Mouse (Mus musculus): ENCODE measurements around the gene Gm2016. TPM values are rescaled to one million over a fixed set of nuclear protein-coding genes. Genes with fewer than 3 reads are reported as not detected.
"Not testable (repeated sequence)": the region's sequence is repeated elsewhere in the genome, so short reads cannot be mapped to it uniquely, and the experiment has no call there.

Gene Gm2016
- not detected for polyA plus RNA-seq (2017; shearing (Covaris generic))

DNA sequence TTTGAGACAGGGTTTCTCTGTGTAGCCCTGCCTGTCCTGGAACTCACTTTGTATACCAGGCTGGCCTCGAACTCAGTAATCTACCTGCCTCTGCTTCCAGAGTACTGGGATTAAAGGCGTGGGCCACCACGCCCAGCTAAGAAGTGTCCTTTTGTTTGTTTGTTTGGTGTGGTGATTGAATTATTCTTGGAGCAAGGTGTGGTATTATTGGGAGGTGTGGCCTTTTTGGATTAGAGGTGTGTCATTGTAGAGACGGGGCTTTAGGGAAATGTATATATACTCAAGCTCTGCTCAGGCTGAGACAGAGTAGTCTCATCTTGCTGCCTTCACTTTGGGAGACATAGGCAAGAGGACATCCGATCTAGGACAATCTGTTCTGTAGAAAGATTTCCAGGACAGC lies at the start of gene Gm2016:
Gene Gm2016, plus strand, starts transcription at position 301 of the 400 bp plus-strand sequence.
- not testable (repeated sequence) for ATAC-seq

DNA sequence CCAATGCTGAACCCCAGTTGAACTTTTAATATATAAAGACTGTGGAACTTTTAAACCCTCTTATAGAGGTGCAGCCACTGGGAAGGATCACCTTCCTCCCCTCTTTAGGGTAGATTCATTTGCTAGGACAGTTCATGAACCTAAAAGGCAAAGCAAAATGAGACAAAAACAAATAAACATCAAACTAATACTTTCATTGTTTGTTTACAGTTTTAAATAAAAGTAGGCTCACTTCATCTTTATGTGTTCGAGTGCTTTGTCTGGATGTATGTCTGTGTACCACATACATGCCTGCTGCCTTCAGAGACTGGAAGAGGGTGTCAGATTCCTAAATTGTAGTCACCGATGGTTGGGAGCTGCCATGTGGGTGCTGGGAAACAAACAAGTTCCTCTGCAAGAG lies 31.6 kb upstream of the Gm2016 start, which contains the start of gene Gm2001:
Gene Gm2001, minus strand, starts transcription at position 101 of the 400 bp plus-strand sequence.
- ATAC-seq: not testable (repeated sequence)

DNA sequence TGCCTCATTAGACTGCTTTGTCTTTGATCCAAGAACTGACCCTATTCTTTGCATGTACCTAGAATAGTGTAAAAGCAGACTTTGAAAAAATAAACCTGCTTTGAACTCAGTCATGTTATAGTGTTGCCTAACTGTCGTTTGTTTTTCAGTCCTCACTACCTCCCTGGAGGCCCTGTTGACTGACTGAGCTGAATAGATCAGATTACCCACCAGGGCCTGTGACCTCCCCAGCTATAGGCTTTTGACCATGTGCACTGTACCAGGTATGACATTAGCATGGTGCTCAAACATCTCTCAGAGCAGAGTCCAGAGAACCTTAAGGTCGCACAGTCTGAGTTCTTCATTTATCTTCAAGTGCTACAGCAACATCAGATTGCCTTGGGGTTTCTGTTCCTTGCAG lies 23.2 kb upstream of the Gm2016 start:
- not testable (repeated sequence) for ATAC-seq

DNA sequence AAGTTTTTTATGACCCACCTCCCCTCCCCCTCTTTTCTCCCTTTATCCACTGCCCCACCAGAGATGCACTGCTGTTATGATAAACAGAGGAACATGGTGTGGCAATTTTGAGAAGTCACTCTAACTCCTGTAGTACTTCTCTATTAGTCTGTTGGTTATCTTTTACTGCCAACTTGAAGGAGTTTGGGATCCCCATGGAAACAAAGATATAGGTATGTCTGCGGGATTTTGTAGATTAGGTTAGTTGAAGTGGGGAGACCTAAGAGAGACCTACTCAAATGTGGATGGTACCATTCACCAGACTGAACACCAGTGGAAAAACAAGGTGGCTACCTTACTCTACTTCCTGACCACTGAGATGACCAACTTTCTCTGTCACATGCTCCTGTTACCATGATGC lies 17.8 kb upstream of the Gm2016 start:
- ATAC-seq: not testable (repeated sequence)

DNA sequence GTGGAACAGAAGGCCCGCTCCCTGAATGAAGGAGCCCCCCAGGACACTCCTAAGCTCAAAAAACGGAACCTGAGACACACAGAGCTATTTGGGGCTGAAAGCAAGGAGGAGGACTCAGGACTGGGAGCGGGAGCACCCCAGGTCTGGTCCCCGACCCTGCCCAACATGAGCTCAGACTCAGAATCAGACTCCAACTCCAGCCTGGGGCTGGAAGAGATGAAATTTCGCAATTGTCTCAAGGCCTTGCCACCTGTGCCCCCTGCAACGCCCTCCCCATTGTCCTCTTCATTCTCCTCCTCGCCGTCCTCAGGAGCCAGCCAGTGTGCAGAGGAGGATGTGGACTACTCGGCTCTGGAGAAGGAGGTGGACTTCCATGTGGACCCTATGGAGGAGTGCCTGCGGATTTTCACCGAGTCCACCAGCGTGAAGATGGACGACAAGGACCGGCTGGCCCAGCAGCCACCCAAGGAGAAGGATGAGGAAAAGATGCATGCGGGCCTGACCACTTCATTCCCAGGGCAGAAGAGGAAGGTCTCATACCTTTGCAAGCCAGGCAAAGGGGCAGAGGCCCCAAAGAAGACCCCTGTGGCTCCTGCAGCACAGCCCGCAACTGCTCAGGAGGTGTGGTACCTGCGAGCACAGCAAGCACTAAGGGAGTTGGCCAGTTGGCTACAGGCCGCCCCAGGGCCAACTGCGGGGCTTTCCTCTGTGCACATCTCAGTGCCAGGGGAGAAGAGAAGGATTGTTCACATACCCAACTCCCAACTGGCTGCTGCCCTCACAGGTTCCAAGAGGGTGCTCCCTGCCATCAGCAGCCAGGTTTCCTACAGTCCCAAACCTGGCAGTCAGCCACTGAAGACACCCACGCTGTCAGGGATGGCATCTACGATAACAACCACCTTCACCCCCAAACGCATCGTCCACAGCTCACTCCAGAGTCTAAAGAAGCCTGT lies 11.9 kb upstream of the Gm2016 start:
- not testable (repeated sequence) for ATAC-seq

DNA sequence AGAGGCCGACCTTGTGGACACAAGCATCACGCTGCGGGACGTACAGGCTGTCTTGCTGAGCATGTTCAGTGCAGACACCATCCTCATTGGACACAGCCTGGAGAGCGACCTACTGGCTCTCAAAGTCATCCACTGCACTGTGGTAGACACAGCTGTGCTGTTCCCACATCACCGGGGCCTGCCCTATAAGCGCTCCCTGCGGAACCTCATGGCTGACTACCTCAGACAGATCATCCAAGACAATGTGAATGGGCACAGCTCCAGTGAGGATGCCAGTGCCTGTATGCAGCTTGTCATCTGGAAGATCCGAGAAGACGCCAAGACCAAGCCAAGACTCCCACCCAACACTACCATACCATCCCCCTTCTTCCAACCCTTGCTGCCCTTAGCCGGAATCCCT lies 10.2 kb upstream of the Gm2016 start:
- ATAC-seq: not testable (repeated sequence)

DNA sequence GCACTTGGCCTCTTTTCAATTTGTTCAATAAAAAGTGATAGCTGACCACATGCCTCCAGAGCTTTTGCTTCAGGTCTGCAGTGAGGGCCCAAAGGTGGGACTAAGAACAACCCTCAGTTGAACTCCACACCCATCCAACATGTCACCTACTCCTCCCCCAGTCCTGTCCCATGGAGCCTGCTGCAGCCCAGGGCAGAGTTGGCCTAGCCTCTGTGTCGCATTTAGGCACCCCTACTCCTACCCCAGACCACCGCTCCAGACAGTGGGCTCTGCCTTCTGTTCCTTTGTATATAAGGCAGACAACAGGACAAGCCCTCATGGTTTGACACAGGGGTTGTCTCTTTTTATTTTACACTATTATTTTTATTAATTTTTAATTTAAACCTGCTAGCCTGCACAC lies 9.8 kb upstream of the Gm2016 start:
- not testable (repeated sequence) for ATAC-seq

DNA sequence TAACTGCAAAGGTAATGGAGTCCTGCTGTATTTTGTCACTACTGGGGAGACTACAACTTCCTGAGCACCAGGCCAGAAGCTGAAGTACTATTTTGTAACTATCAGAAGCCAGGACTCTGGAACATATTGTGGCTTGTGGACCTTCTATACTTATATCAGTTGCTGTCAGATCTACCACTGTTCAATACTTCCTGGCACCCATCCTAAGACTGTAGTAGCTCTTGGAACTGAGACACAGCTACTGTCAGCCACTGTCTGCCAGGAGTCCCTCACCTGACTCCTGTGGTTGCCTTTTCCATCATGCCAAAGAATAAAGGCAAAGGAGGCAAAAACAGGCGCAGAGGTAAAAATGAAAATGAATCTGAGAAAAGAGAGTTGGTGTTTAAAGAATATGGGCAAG lies 21.2 kb downstream of the Gm2016 start, which contains the start of gene Gm2022:
Gene Gm2022, plus strand, starts transcription at position 301 of the 400 bp plus-strand sequence.
- not testable (repeated sequence) for ATAC-seq

DNA sequence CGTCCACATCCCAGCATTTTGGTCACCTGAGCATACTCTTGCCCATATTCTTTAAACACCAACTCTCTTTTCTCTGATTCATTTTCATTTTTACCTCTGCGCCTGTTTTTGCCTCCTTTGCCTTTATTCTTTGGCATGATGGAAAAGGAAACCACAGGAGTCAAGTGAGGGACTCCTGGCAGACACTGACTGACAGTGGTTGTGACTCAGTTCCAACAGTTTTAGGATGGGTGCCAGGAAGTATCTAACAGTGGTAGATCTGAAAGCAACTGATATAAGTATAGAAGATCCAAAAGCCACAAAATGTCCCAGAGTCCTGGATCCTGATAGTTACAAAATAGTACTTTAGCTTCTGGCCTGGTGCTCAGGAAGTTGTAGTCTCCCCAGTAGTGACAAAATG lies 45.8 kb downstream of the Gm2016 start, which contains the start of gene Gm2035:
Gene Gm2035, minus strand, starts transcription at position 137 of the 400 bp plus-strand sequence.
- ATAC-seq: not testable (repeated sequence)

Other genes with a start within 250 kb of the Gm2016 start
- not detected for gene Gm16381, start 229.5 kb upstream of the Gm2016 start, polyA plus RNA-seq (2017; shearing (Covaris generic))
- gene Gm21319, start 98.3 kb upstream of the Gm2016 start, polyA plus RNA-seq (2017; shearing (Covaris generic)): not detected
- gene Gm21936, start 78.6 kb upstream of the Gm2016 start, polyA plus RNA-seq (2017; shearing (Covaris generic)): not detected
- not detected for gene BB287469, start 57.5 kb upstream of the Gm2016 start, polyA plus RNA-seq (2017; shearing (Covaris generic))
- not detected for gene Gm2001, start 31.7 kb upstream of the Gm2016 start, polyA plus RNA-seq (2017; shearing (Covaris generic))
- not detected for gene Gm2022, start 21.3 kb downstream of the Gm2016 start, polyA plus RNA-seq (2017; shearing (Covaris generic))
- gene Gm2035, start 45.8 kb downstream of the Gm2016 start, polyA plus RNA-seq (2017; shearing (Covaris generic)): not detected
- gene Gm2042, start 80.0 kb downstream of the Gm2016 start, polyA plus RNA-seq (2017; shearing (Covaris generic)): not detected
- not detected for gene Gm2075, start 137.8 kb downstream of the Gm2016 start, polyA plus RNA-seq (2017; shearing (Covaris generic))
- gene Gm6803, start 144.7 kb downstream of the Gm2016 start, polyA plus RNA-seq (2017; shearing (Covaris generic)): not detected
- gene Gm2056, start 152.9 kb downstream of the Gm2016 start, polyA plus RNA-seq (2017; shearing (Covaris generic)): not detected
- not detected for gene Gm16368, start 209.6 kb downstream of the Gm2016 start, polyA plus RNA-seq (2017; shearing (Covaris generic))